20 mouse cellular contexts compared by ENCODE assay signal in the genomic region with DNA sequence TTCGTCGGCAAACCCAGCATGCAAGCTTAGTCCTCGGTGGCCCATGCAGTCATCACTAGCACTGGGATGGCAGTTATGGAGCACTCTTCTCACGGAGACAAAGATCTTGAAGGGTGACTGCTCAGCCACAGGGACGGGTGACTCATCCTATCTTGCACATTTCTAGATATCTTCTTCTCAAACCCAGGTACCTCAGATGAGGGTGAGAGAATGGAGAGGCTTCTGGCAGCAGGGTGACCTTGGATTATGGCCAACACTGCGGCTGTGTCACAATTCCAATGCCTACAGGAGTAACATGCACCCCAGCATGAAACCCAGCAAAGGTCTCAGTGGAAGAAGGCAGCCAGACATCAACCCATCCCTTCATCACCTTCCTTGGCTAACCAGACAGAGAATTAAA.
A peak's percentile ranks its signal among the peaks of the same experiment; 100 is the strongest.
DNase-seq lines count a peak whose midpoint lies in the region; ATAC-seq and TF ChIP-seq lines count a peak whose summit lies in the region.
"Had no signal": no experiment of that assay in that cellular context is flagged by ENCODE, and none has a peak within 500 bp of the region (broad histone marks: within the 10 kb centered on the region; RNA-seq: fewer than 3 reads in every experiment).

No protein-coding gene starts in this region.

- WGBS in liver, adult 2 months, result 70% methylated on average over 6 of the region's 6 CpGs
- WGBS in liver, embryonic 12.5 days (ENCODE audit: insufficient replicate concordance), result 74% methylated on average over 6 of the region's 6 CpGs
- 89% methylated on average over 6 of the region's 6 CpGs for WGBS in forebrain, embryonic 16.5 days

- ATAC-seq in liver, embryonic 12.5 days, result no peak
- ATAC-seq in forebrain, embryonic 16.5 days, result no peak
- ATAC-seq: CD4-positive, CD25-positive, alpha-beta regulatory T cell, adult 4 months; forebrain, embryonic 13.5 days; midbrain, embryonic 15.5 days had no signal

- no peak overlapping the region for H3K27ac ChIP-seq in liver, adult 2 months (replicated peaks; ENCODE audit: insufficient read depth, low read depth, low read length)
- H3K27ac ChIP-seq in liver, embryonic 12.5 days, result no peak overlapping the region
- no peak overlapping the region for H3K27ac ChIP-seq in forebrain, embryonic 16.5 days (ENCODE audit: low read length)
- H3K27ac ChIP-seq: embryonic facial prominence, embryonic 12.5 days; forebrain, embryonic 13.5 days; kidney, postnatal 0 days; midbrain, embryonic 15.5 days; stomach, postnatal 0 days had no signal

- H3K9ac ChIP-seq in liver, adult 2 months (ENCODE audit: low read depth, low read length), result no peak overlapping the region
- no peak overlapping the region for H3K9ac ChIP-seq in liver, embryonic 12.5 days
- H3K9ac ChIP-seq in forebrain, embryonic 16.5 days (replicated peaks; ENCODE audit: low read depth, low read length), result no peak overlapping the region
- H3K9ac ChIP-seq: embryonic facial prominence, embryonic 12.5 days; forebrain, embryonic 13.5 days; midbrain, embryonic 15.5 days had no signal

- no peak overlapping the region for H3K4me3 ChIP-seq in liver, adult 2 months (ENCODE audit: insufficient read depth, low read depth, low read length)
- H3K4me3 ChIP-seq in liver, embryonic 12.5 days, result no peak overlapping the region
- no peak overlapping the region for H3K4me3 ChIP-seq in forebrain, embryonic 16.5 days (replicated peaks; ENCODE audit: low read length)
- H3K4me3 ChIP-seq: embryonic facial prominence, embryonic 12.5 days; erythroblast, embryonic 14.5 days; forebrain, embryonic 13.5 days; midbrain, embryonic 15.5 days; myocyte had no signal

- peaks cover 19% of the 10 kb centered on the region; the same call in 1 of the 2 replicates for H3K79me2 ChIP-seq in liver, adult 2 months (ENCODE audit: control insufficient read depth, insufficient read depth, low read length)

- H3K27me3 ChIP-seq in liver, adult 2 months (ENCODE audit: control insufficient read depth, insufficient read depth, low read length), result no peaks in the 10 kb centered on the region
- H3K27me3 ChIP-seq in liver, embryonic 12.5 days (replicated peaks), result no peaks in the 10 kb centered on the region
- H3K27me3 ChIP-seq in forebrain, embryonic 16.5 days (replicated peaks; ENCODE audit: control insufficient read depth, insufficient read depth, low read length), result no peaks in the 10 kb centered on the region
- H3K27me3 ChIP-seq: embryonic facial prominence, embryonic 12.5 days; forebrain, embryonic 13.5 days; midbrain, embryonic 15.5 days had no signal

- TF ChIP-seq POLR2A in liver, adult 2 months (IDR thresholded peaks at IDR 0.05; ENCODE audit: extremely low read depth, insufficient read depth, low read length), result no peak

- TF ChIP-seq CTCF in liver, adult 2 months (IDR thresholded peaks at IDR 0.05; ENCODE audit: low read depth, low read length), result no peak

- H3K36me3 ChIP-seq in liver, adult 2 months (ENCODE audit: control insufficient read depth, insufficient read depth, low read length), result no peaks in the 10 kb centered on the region
- H3K36me3 ChIP-seq in liver, embryonic 12.5 days, result no peaks in the 10 kb centered on the region
- no peaks in the 10 kb centered on the region for H3K36me3 ChIP-seq in forebrain, embryonic 16.5 days (ENCODE audit: control insufficient read depth, insufficient read depth)
- H3K36me3 ChIP-seq: embryonic facial prominence, embryonic 12.5 days; midbrain, embryonic 15.5 days had no signal

- no peak overlapping the region for H3K4me2 ChIP-seq in liver, embryonic 12.5 days
- H3K4me2 ChIP-seq in forebrain, embryonic 16.5 days (ENCODE audit: low read length), result no peak overlapping the region
- H3K4me2 ChIP-seq: embryonic facial prominence, embryonic 12.5 days; forebrain, embryonic 13.5 days; midbrain, embryonic 15.5 days had no signal

- peak; percentile 27 for DNase-seq in liver, adult 2 months (ENCODE audit: extremely low read depth, low read depth, low spot score)
- DNase-seq in MN1 (ENCODE audit: low spot score), result peak; percentile 20
- DNase-seq in adrenal gland, postnatal 10 days, result peak; percentile 77
- DNase-seq in cerebellum, postnatal 25 days, result peak; percentile 29 to 56
- no peak for DNase-seq in heart, adult 11 months
- DNase-seq: gastrocnemius, postnatal 25 days; kidney, adult 18-20 months; lung, adult 18-20 months; lung, postnatal 36 days; right cerebral cortex, postnatal 4 days had no signal

- H3K4me1 ChIP-seq in liver, adult 2 months (ENCODE audit: control insufficient read depth, insufficient read depth, low read length), result peaks cover 13% of the 10 kb centered on the region
- no peaks in the 10 kb centered on the region; the same call in 1 of the 2 replicates for H3K4me1 ChIP-seq in liver, embryonic 12.5 days
- H3K4me1 ChIP-seq in forebrain, embryonic 16.5 days (replicated peaks; ENCODE audit: control insufficient read depth, insufficient read depth, low read length), result no peaks in the 10 kb centered on the region
- H3K4me1 ChIP-seq: embryonic facial prominence, embryonic 12.5 days; midbrain, embryonic 15.5 days had no signal

- no peaks in the 10 kb centered on the region for H3K9me3 ChIP-seq in liver, embryonic 12.5 days (replicated peaks)
- no peaks in the 10 kb centered on the region for H3K9me3 ChIP-seq in forebrain, embryonic 16.5 days (ENCODE audit: control insufficient read depth, low read length)
- H3K9me3 ChIP-seq: embryonic facial prominence, embryonic 12.5 days; forebrain, embryonic 13.5 days; midbrain, embryonic 15.5 days had no signal
